In the genomic region with DNA sequence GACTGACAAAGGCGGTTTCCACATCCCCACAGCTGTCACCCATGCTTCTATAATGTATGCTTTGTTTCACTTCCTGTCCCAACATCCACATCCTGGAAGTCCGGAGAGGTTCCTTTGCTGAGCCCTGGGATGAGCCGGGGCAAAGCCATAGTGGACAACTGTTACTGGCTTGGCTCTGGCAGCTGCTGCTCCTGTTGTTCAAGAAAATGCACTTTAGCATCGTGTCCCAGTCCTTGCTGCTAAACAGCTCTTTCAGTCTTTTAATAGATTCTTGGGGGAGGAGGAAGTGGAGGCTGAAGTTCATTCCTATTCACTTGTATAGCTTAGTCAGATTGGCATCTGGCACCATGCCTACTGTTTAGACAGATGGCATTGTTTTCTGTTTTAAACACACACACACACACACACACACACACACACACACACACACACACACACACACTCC, we compare ENCODE assay signal across 12 mouse cellular contexts.
DNase-seq lines count a peak whose midpoint lies in the region; ATAC-seq and TF ChIP-seq lines count a peak whose summit lies in the region.
"Had no signal": no experiment of that assay in that cellular context is flagged by ENCODE, and none has a peak within 500 bp of the region (broad histone marks: within the 10 kb centered on the region; RNA-seq: fewer than 3 reads in every experiment).

No protein-coding gene starts in this region.

- no peak overlapping the region for H3K9ac ChIP-seq in heart, embryonic 16.5 days (ENCODE audit: low read length)
- no peak overlapping the region for H3K9ac ChIP-seq in heart, adult 2 months (ENCODE audit: low read depth, low read length)
- H3K9ac ChIP-seq in neural tube, embryonic 13.5 days: no peak overlapping the region
- no peak overlapping the region for H3K9ac ChIP-seq in hindbrain, postnatal 0 days (replicated peaks; ENCODE audit: low read length)
- H3K9ac ChIP-seq: embryonic facial prominence, embryonic 13.5 days; liver, embryonic 15.5 days had no signal

- intact Hi-C loops in heart, adult 2 months (cut with DNase I): no loop called here

- H3K27ac ChIP-seq in heart, embryonic 16.5 days (ENCODE audit: low read length): no peak overlapping the region
- no peak overlapping the region for H3K27ac ChIP-seq in heart, adult 2 months
- no peak overlapping the region for H3K27ac ChIP-seq in neural tube, embryonic 13.5 days (replicated peaks)
- H3K27ac ChIP-seq in hindbrain, postnatal 0 days: no peak overlapping the region
- H3K27ac ChIP-seq: embryonic facial prominence, embryonic 13.5 days; liver, embryonic 15.5 days had no signal

- WGBS in heart, embryonic 16.5 days: 28% methylated on average over 4 of the region's 4 CpGs
- 24% methylated on average over 4 of the region's 4 CpGs for WGBS in heart, adult 2 months
- WGBS in neural tube, embryonic 13.5 days: 46% methylated on average over 4 of the region's 4 CpGs
- WGBS in hindbrain, postnatal 0 days: 25% methylated on average over 4 of the region's 4 CpGs

- DNase-seq in heart, adult 2 months: no peak
- DNase-seq in neural tube, embryonic 10.5 days (ENCODE audit: extremely low spot score, low spot score): no peak
- peak; percentile 45 for DNase-seq in hindbrain, postnatal 0 days (ENCODE audit: low spot score)
- peak; percentile 19 for DNase-seq in retina, postnatal 7 days (ENCODE audit: low read depth, low spot score)
- no peak for DNase-seq in spleen, adult 18-20 months
- no peak for DNase-seq in heart, postnatal 4 days
- DNase-seq: adrenal gland, postnatal 36 days had no signal

- H3K4me1 ChIP-seq in heart, embryonic 16.5 days (ENCODE audit: control insufficient read depth, insufficient read depth, low read length): peaks cover 17% of the 10 kb centered on the region
- no peaks in the 10 kb centered on the region for H3K4me1 ChIP-seq in heart, adult 2 months (ENCODE audit: control insufficient read depth, insufficient read depth, low read length)
- H3K4me1 ChIP-seq in neural tube, embryonic 13.5 days (replicated peaks): peaks cover 5% of the 10 kb centered on the region
- no peaks in the 10 kb centered on the region for H3K4me1 ChIP-seq in hindbrain, postnatal 0 days (ENCODE audit: insufficient read depth, low read length)
- H3K4me1 ChIP-seq: liver, embryonic 15.5 days had no signal

- no peak for TF ChIP-seq EP300 in heart, adult 2 months (IDR thresholded peaks at IDR 0.05; ENCODE audit: insufficient read depth, low read depth, low read length)

- H3K27me3 ChIP-seq in heart, embryonic 16.5 days (ENCODE audit: control insufficient read depth, insufficient read depth, low read length): no peaks in the 10 kb centered on the region
- H3K27me3 ChIP-seq in heart, adult 2 months (ENCODE audit: control insufficient read depth, insufficient read depth, low read length): no peaks in the 10 kb centered on the region
- H3K27me3 ChIP-seq in neural tube, embryonic 13.5 days: no peaks in the 10 kb centered on the region
- H3K27me3 ChIP-seq in hindbrain, postnatal 0 days (ENCODE audit: insufficient read depth, low read length): no peaks in the 10 kb centered on the region
- H3K27me3 ChIP-seq: embryonic facial prominence, embryonic 13.5 days; liver, embryonic 15.5 days had no signal

- H3K79me2 ChIP-seq in heart, adult 2 months (replicated peaks; ENCODE audit: control insufficient read depth, insufficient read depth, low read length): no peaks in the 10 kb centered on the region

- H3K4me2 ChIP-seq in heart, embryonic 16.5 days (ENCODE audit: low read depth, low read length): 0 out of 2 replicates have a peak overlapping the region, but pooled peaks have one; percentile 23
- H3K4me2 ChIP-seq in neural tube, embryonic 13.5 days: no peak overlapping the region
- H3K4me2 ChIP-seq in hindbrain, postnatal 0 days (ENCODE audit: low read depth, low read length): no peak overlapping the region
- H3K4me2 ChIP-seq: embryonic facial prominence, embryonic 13.5 days; liver, embryonic 15.5 days had no signal

- no peaks in the 10 kb centered on the region for H3K9me3 ChIP-seq in heart, embryonic 16.5 days (replicated peaks; ENCODE audit: control insufficient read depth, low read length)
- H3K9me3 ChIP-seq in neural tube, embryonic 13.5 days: no peaks in the 10 kb centered on the region
- H3K9me3 ChIP-seq in hindbrain, postnatal 0 days (ENCODE audit: low read length): no peaks in the 10 kb centered on the region
- H3K9me3 ChIP-seq: embryonic facial prominence, embryonic 13.5 days; liver, embryonic 15.5 days had no signal

- ATAC-seq in heart, embryonic 16.5 days (replicated peaks; ENCODE audit: extremely low read depth, insufficient read depth, low FRiP score): no peak
- ATAC-seq in neural tube, embryonic 13.5 days (ENCODE audit: low read depth): peak; percentile 36; the same call in 1 of the 2 replicates
- peak; percentile 45; the same call in 1 of the 2 replicates for ATAC-seq in hindbrain, postnatal 0 days
- ATAC-seq: CD4-positive, CD25-positive, alpha-beta regulatory T cell, adult 4 months had no signal

- H3K4me3 ChIP-seq in heart, embryonic 16.5 days (ENCODE audit: low read length): no peak overlapping the region
- H3K4me3 ChIP-seq in heart, adult 2 months: no peak overlapping the region
- no peak overlapping the region for H3K4me3 ChIP-seq in neural tube, embryonic 13.5 days
- no peak overlapping the region for H3K4me3 ChIP-seq in hindbrain, postnatal 0 days (ENCODE audit: low read length)
- H3K4me3 ChIP-seq: embryonic facial prominence, embryonic 13.5 days; liver, embryonic 15.5 days had no signal

- TF ChIP-seq CTCF in heart, adult 2 months (IDR thresholded peaks at IDR 0.05): no peak
- no peak for TF ChIP-seq CTCF in hindbrain, postnatal 0 days (IDR thresholded peaks at IDR 0.05; ENCODE audit: low read depth)

- no peak for TF ChIP-seq POLR2A in heart, adult 2 months (IDR thresholded peaks at IDR 0.05; ENCODE audit: insufficient read depth, low read depth, low read length)

- H3K36me3 ChIP-seq in heart, embryonic 16.5 days (ENCODE audit: control insufficient read depth, insufficient read depth): no peaks in the 10 kb centered on the region
- H3K36me3 ChIP-seq in heart, adult 2 months (ENCODE audit: control insufficient read depth, insufficient read depth, low read length): no peaks in the 10 kb centered on the region
- H3K36me3 ChIP-seq in neural tube, embryonic 13.5 days: no peaks in the 10 kb centered on the region
- H3K36me3 ChIP-seq in hindbrain, postnatal 0 days (ENCODE audit: insufficient read depth, low read length): no peaks in the 10 kb centered on the region
- H3K36me3 ChIP-seq: embryonic facial prominence, embryonic 13.5 days; liver, embryonic 15.5 days had no signal

Comparison
In these comparisons a context has a peak if more than half of its experiments do, and no peak if none do; other contexts are left out.
1. DNase-seq: peak in hindbrain, postnatal 0 days (single experiment) and retina, postnatal 7 days (single experiment); none in heart, adult 2 months (0 of 2), neural tube, embryonic 10.5 days (single experiment), spleen, adult 18-20 months (0 of 2) and heart, postnatal 4 days (single experiment).